Mouse (Mus musculus): ENCODE results near the gene Idnk.

DNA sequence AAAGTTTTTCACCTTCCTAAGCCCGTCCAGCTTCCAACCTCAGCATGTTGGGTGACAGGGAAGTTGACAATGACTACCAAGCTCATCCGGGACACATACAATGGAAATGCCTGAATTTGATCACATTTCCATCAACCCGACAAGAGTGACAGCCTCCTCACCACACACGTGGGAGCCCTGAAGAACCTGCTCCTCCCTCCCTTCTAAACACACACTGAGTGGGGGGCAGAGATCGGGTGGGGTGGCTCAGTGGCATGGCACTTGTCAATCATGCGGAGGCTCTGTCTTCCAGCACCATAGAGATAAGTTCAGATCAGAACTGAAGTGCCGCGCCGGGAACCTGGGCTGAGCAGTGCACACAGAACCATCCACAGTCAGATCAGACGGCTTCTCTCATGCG lies 7.0 kb upstream of the Idnk start:
- no peak for TF ChIP-seq CTCF (IDR thresholded peaks at IDR 0.05; ENCODE audit: control insufficient read depth, insufficient read depth, insufficient read length)
- no peak for TF ChIP-seq USF1 (IDR thresholded peaks at IDR 0.05; ENCODE audit: low read depth)
- TF ChIP-seq MYOD1 (IDR thresholded peaks at IDR 0.05; ENCODE audit: control insufficient read depth, insufficient read length, low read depth): no peak

Measured in C2C12 (cell line).